Mouse (Mus musculus) bone marrow, adult 2 months (tissue): ENCODE data around the gene Mapkapk2.

ENCODE experiments used
- CTCF ChIP-seq: fragments of 200-500 bp; IDR thresholded peaks from 2 replicates; pipeline ENCODE4 v1.5.1; 2011; ENCODE audit warnings: low read length, control low read depth; ENCODE audit not compliant: control insufficient read depth, insufficient read depth
- POLR2A ChIP-seq: fragments of 200-500 bp; IDR thresholded peaks from 2 replicates; pipeline ENCODE4 v1.6.1; 2011; ENCODE audit warnings: low read depth, mild to moderate bottlenecking, control low read depth, low read length, borderline replicate concordance; ENCODE audit not compliant: control insufficient read depth

GRCm38 (mm10) chr1:131125987-131126744 is 28.5 kb upstream of the Mapkapk2 start:
- TF ChIP-seq POLR2A: no peak
- TF ChIP-seq CTCF: no peak
